Mouse (Mus musculus) hindlimb bud, embryonic 11.5 days (tissue): ENCODE measurements at regions not wholly inside any gene's neighbourhood (a gene's known extent, or its start where the extent isn't known, plus 50 kb on each side); places are given as distances from the start of the nearest gene placed in this dataset.
"Not testable (repeated sequence)": the region's sequence is repeated elsewhere in the genome, so short reads cannot be mapped to it uniquely, and the experiment has no call there.

Experiments used
- DNase-seq: peaks from one replicate; pipeline ENCODE4 v3.0.0-alpha.2; 2012; ENCODE audit warnings: low read depth, low spot score; ENCODE audit errors: extremely low spot score

GRCm38 (mm10) chr10:34667203-34667602 is 184.0 kb downstream of the Frk start:
- DNase-seq: no peak

GRCm38 (mm10) chr10:34667735-34668439 is 184.7 kb downstream of the Frk start:
- DNase-seq: no peak

DNA sequence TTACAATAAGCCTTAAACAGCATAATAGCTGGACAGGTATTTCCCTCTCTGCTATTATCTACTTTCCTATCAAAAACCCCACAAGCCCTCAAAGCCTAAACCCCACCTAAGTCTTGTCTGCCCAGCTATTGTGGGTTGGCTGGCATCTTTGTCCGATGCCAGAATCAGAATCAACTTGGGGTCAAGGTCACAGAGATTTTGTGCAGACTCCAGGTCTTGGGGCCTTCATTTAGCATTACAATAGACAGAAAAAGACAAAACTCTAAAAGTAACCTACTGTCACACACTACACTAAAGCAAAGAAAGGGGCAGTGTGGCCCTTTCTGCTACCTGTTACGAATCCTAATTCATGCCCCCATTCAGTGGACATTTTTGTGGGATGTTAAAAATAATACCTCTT is 188.6 kb downstream of the Frk start:
- DNase-seq: no peak

DNA sequence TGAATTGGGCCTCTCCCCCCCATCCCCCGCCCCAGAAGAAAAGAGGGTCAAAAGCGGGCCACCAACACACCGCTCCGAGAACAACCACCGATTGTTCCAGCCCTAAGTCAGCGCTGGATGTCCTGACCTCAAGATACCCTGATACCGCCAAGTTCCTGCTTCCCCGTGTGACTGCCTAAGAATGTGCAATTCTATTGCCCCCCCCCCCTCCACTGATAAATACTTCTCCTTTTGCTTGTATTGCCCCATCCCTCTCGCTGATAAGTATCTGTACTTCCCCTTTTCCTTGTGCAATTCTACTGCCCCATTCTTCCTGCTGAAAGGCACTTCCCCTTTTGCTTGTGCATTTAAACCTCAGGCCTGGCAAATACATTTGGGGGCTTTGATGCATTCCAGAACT is 216.2 kb downstream of the Frk start:
- not testable (repeated sequence) for DNase-seq

- DNase-seq: no peak
Measured at GRCm38 (mm10) chr10:34701956-34702355, 218.8 kb downstream of the Frk start.

GRCm38 (mm10) chr10:34705416-34705815 is 222.2 kb downstream of the Frk start:
- DNase-seq: no peak

DNA sequence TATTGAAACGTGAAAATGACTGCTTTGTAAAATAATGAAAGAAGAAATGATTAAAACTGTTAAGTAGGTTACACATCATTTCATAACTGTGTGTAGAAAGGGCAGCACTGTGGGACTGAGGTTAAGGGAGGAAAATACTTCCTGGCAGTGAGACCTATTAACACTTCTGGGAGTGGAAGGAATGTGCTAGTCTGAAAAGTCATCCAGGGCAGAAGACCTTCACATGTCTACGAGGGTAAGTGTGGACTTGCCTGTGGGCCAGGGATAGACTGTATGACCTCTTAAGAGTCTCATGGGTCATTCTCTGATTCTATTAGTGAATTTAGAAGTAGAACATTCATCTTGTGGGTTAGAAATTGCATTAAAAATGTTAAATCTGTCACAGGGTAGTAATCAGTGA is 248.1 kb downstream of the Frk start:
- no peak for DNase-seq

DNA sequence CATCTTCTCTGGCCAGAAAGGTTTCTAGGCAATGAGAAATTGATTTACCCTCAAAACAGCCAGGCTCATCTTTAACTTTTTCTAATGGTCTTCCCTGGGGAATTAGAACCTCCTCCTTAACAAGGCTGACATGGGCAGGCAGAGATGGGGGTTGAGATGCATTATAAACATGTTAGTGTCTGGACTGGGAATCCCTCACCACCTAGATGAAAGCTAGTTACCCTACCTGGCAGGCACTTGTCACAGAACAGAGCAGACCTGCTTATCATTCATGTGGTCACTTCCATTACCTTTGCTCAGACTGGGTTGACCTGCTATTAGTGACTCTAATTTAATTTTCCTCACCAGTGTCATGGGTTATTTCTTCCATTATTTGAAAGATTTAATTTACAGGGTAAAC is 279.2 kb downstream of the Frk start:
- DNase-seq: no peak

DNA sequence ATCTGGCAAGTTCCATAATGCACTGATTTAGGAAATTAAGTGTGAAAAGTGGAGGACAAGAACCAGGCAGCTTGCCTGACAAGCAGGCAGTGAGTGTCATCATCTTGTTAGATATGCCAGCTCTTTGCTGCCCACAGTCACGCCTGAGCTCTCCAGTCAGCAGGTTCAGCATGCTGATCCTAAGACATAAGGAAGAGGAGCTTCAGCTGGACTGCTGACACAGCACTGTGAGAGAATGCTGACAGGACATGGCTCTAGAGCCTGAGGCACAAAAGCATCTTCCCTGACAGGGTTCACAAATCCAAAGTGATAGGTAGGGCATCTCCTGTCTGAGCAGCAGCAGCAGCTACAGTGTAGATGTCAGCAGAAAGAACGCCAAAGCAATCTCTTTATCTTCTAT is 308.9 kb downstream of the Frk start:
- no peak for DNase-seq

DNA sequence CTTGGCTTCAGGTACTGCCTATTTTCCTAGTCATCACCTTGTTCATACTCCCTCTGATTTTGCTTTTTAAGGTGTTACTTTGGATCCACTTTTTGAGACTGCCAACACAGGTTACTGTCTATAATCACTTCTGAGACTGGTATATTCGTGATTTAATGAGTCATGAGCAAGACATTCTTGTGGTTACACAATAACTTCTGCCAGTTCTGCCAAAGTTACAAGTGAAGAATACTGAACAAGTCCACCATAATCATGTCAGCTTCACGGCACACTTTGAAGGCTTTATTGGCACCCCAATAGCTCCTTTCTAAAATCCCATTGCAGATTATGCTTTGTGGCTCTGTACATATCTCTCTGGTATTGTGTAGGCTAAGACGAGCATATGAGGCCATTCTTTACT is 327.9 kb downstream of the Frk start:
- DNase-seq: no peak

DNA sequence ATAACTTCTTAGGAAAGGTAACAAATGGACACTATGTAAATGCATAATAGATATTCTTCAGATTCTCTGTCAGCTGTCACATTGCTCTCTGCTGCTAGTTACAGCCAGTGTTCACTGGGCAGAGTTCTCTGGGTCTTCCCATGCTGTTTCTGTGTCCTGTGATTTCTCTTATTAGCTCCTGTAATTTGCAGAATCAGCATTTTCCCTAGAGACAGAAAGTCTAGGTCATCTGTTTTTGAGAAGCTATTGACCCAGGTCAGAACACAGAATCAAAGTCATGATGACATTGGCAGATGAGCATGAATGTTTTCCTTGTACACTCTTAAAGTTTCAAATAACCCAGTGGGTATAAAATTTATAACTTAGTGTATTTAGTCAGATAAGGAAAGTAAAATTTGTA is 340.9 kb downstream of the Frk start:
- DNase-seq: no peak

DNA sequence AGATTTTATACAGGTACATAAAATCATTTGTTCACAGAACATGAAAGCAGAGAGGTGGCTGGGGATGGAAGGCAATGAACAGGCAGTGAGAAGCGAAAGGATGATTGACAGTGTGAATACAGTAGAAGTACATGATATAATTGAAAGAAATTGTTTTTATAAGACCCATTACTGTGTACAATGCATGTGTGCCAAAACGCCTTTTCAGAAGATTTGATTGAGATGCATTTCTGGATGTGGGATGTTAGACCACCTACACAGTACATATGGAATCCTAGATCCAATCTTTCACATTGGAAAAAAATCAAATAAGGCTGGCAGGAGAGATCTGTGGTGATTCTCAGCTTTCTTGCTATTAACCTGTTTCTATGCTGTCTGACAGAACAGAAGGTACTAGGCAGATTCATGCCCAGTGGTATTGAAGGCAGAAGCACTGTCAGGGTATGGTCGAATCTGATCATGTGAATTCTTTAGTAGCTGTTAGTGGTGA is 358.9 kb downstream of the Frk start:
- no peak for DNase-seq

- no peak for DNase-seq
Measured at GRCm38 (mm10) chr10:34856494-34857146, 373.4 kb downstream of the Frk start.

- DNase-seq: no peak
Measured at GRCm38 (mm10) chr10:34862693-34863092, 379.5 kb downstream of the Frk start.

DNA sequence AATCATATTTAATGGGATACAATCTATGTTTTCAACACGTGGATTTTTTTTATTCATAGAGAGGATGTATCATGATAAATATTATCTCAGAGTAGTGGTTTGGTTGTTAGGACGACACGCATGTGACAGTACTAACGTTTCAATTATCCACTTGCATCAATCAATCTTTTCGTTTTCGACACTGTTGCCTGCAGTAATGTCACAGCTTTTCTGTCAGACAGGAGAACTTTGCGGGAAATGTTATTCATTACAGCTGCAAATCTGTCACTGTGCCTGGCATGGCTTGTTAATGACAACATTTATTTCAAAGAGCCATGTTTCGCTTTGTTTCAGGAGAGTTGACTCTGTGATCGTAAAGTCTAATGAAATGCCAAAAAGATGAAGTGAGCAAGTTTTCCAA is 388.7 kb downstream of the Frk start:
- peak; percentile 49 for DNase-seq

DNA sequence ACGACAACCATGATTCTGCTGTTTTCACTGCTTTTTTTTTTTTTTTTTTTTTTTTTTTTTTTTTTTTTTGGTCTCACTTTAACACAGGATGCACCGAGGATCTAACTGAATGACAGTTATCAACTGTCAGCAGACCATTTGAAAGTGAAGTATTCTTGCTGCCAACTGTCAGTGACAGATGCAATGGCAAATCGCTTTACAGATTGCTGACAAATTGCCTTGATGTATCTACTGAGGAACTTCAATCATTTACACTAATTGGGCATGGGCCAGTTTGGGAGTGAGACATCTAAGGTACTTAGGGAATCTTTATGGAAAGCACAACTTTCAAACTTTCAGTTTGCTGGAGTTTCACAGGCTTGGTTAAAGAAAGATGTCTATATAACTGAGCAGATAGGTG is 395.3 kb downstream of the Frk start:
- DNase-seq: no peak

DNA sequence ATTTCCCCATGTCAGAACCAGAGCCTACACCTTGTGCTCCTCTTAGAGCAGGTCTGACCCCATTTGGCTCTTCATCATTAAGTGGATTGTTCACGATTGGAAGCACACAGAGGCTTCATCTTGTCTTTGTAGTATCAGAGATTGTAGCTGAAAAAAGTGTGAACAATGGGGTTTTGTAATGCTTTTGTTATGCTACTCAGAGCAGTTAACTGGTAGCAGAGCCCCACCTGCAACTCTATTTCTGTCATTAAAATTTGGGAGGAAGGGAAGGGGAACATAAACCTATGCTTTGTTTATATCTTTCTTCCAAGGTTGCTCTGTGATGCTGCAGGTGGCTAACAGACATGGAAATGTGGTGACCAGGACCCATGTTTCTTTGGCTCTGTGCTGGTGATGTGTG is 404.4 kb downstream of the Frk start:
- DNase-seq: no peak

GRCm38 (mm10) chr10:34904274-34904673 is 421.1 kb downstream of the Frk start:
- DNase-seq: no peak

DNA sequence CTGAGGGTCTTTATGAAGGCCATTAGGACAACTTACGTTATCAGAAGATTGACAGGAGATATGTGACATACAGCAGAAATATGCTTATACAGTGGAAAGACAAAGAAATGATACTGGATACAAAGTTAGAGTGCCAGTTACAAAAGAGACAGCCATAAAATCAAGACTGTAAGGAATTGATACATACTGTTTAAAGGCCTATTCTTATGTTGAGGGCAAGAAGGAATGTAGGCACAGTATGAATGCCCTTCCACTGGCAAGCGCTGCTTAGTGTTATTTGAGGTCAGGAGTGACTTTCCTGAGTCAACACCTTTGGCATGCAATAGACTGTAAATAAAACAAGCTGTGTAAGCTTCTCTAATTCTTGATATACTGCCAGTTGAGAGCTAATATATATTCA is 421.5 kb downstream of the Frk start:
- DNase-seq: no peak

DNA sequence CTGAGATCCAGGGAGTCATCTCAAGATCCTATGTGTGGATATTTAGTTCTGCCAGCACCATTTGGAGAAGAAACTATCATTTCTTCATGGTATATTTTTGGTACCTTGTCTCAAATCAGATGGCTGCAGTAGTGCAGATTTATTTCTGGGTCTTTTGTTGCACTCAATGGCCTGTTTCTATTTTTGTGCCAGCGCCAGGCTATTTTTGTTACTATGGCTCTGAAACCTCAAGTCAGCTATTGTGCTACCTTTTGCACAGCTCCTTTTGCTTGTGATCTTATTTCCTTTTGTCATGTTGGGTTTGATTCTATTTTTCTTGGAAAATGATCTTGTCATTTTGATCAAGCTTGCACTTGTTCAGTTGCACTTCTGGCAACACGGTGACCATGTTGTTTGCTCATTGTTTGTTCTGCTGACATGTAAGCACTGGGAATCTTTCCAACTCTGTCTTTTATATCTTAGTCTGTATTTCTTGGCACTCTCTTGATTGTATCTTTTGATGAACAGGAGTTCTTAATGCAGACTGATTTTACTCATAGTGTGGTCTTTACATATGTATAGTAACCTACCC is 429.0 kb downstream of the Frk start:
- no peak for DNase-seq
